Mouse (Mus musculus) liver, postnatal 0 days (tissue): ENCODE data around the gene Gm30191.

Experiments used
- CTCF ChIP-seq: sonication (generic); IDR thresholded peaks from 2 replicates; pipeline ENCODE4 v1.5.1; 2016; ENCODE audit warnings: antibody characterized with exemption, low read depth
- EP300 ChIP-seq: IDR thresholded peaks from 2 replicates; pipeline ENCODE4 v1.6.1; 2016; ENCODE audit warnings: antibody characterized with exemption, low read depth, mild to moderate bottlenecking

DNA sequence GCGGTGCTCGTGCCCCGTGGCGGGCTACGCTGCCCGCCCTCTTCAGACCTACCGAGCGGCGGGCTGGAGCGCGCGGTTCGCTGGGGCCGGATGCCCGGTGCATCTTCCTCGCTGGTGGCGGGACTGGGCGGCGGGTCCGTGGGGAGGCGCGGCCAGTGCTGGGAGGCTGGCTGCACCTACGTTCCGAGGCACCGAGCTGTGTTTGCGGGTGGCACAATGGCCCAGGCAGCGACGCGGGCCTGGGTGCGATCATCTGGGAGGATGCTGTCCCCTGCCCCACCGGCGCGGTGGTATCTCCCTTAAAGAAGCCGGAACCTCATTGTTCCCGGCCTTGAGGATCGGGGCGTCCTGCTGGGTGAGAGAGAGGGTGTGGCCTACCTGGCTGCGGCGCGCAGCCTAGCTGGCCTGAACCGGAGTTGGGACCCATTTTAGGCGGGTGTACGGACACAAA, 40.9 kb downstream of the Gm30191 start, which contains the start of gene Pdik1l:
- TF ChIP-seq CTCF (no peak), EP300 (no peak)
